Mouse (Mus musculus) erythroblast, adult 5-6 weeks (primary cell): Measurements from ENCODE around the gene Ing2. TPM values are rescaled to one million over a fixed set of nuclear protein-coding genes. Genes with fewer than 3 reads are reported as not detected.

Experiments
- ATAC-seq: replicated peaks from 2 replicates; pipeline ENCODE4 v1.8.0; 2016; ENCODE audit warnings: moderate number of reproducible peaks, mild to moderate bottlenecking, moderate TSS enrichment, inconsistent platforms; ENCODE audit not compliant: poor library complexity, low FRiP score, severe bottlenecking
- total RNA-seq, 2 experiments: library from RNA; stranded (forward) in 1 of 2; stranded (reverse) in 1 of 2; fragments of 150-400 nt in 1 of 2; fragments of 200-764, 138-1000 nt in 1 of 2; gene quantifications; 2 replicates each; pipeline versions ENCODE4 v1.2.3 to v1.2.4; 2015 to 2017; ENCODE audit warnings: low replicate concordance in 2 of 2

Gene Ing2
- total RNA-seq (2015; ENCODE audit: low replicate concordance), result 4.6 and 12.9 TPM in 2 replicates
- total RNA-seq (2017; ENCODE audit: low replicate concordance), result 5.4 and 12.4 TPM in 2 replicates

GRCm38 (mm10) chr8:47674777-47675710, at the start of gene Ing2:
Gene Ing2 (minus strand): TSS chr8:47675556.
- ATAC-seq, result peak; percentile 90

GRCm38 (mm10) chr8:47721609-47722008, 46.3 kb upstream of the Ing2 start:
- ATAC-seq, result no peak

GRCm38 (mm10) chr8:47718641-47719040, 43.3 kb upstream of the Ing2 start:
- ATAC-seq, result no peak

- ATAC-seq, result peak; percentile 88
These were observed 38.7 kb upstream of the Ing2 start, which contains the start of gene Cdkn2aip for GRCm38 (mm10) chr8:47713761-47714745. Gene Cdkn2aip (minus strand): TSS chr8:47713932.

- peak; percentile 38 for ATAC-seq
These were observed 37.9 kb upstream of the Ing2 start for GRCm38 (mm10) chr8:47713171-47713663.

GRCm38 (mm10) chr8:47708106-47708505, 32.8 kb upstream of the Ing2 start:
- ATAC-seq, result no peak

- no peak for ATAC-seq
These were observed 31.4 kb upstream of the Ing2 start for GRCm38 (mm10) chr8:47706746-47707145.

- no peak for ATAC-seq
These were observed 27.0 kb upstream of the Ing2 start for GRCm38 (mm10) chr8:47702333-47702732.

GRCm38 (mm10) chr8:47697696-47698095, 22.3 kb upstream of the Ing2 start:
- no peak for ATAC-seq

GRCm38 (mm10) chr8:47695431-47696105, 20.2 kb upstream of the Ing2 start:
- ATAC-seq, result no peak

- no peak for ATAC-seq
These were observed 17.8 kb upstream of the Ing2 start for GRCm38 (mm10) chr8:47693119-47693518.

GRCm38 (mm10) chr8:47691831-47692230, 16.5 kb upstream of the Ing2 start:
- ATAC-seq, result no peak

- no peak for ATAC-seq
These were observed 15.9 kb upstream of the Ing2 start for GRCm38 (mm10) chr8:47691303-47691702.

- ATAC-seq, result no peak
These were observed 15.3 kb upstream of the Ing2 start for GRCm38 (mm10) chr8:47690674-47691078.

GRCm38 (mm10) chr8:47689704-47690326, 14.5 kb upstream of the Ing2 start:
- peak; percentile 62; the same call in 1 of the 2 replicates for ATAC-seq

- ATAC-seq, result no peak
These were observed 9.1 kb upstream of the Ing2 start for GRCm38 (mm10) chr8:47684441-47684840.

GRCm38 (mm10) chr8:47683994-47684393, 8.6 kb upstream of the Ing2 start:
- ATAC-seq, result no peak

GRCm38 (mm10) chr8:47680306-47680705, 5.0 kb upstream of the Ing2 start:
- ATAC-seq, result no peak

- no peak for ATAC-seq
These were observed 4.2 kb upstream of the Ing2 start for GRCm38 (mm10) chr8:47679603-47680002.
